Mouse (Mus musculus): Measurements from ENCODE around the gene Mdh1b.

The Mdh1b gene

DNA sequence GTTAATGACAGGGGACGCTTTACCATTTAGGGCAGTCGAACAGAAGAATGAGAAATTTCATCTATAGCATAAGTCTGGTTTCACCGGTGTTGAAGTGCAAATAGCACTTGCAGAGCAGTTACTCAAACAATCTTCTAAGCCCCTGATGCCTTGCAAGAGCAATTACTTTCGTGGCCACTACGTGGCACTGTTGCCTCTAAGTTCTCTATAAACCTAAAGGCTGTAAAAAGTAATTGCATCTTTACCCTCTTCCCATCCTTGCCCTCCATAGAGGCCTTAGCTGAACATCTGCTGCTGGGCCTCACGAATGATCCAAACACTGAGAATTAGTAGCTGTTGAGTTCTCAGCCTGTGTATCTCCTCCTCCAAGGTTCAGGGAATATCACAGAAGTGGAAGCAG is 72.1 kb downstream of the Mdh1b start:
- DNase-seq (ENCODE audit: low spot score) = peak; percentile 50
